Mouse (Mus musculus) heart, adult 9 months (tissue): Measurements from ENCODE around the gene Ppp2r5e.

ENCODE experiments used
- DNase-seq, 2 experiments: peaks; one replicate each; pipeline ENCODE4 v3.0.0; 2022; ENCODE audit warnings: low spot score in 2 of 2

Gene Ppp2r5e

GRCm38 (mm10) chr12:75537673-75538423, 58.2 kb downstream of the Ppp2r5e start:
- DNase-seq, result no peak

- DNase-seq, result no peak
Observed at GRCm38 (mm10) chr12:75537019-75537672, 58.9 kb downstream of the Ppp2r5e start.

- no peak for DNase-seq
Observed at GRCm38 (mm10) chr12:75536566-75536965, 59.5 kb downstream of the Ppp2r5e start.

- DNase-seq, result no peak
Observed at GRCm38 (mm10) chr12:75533145-75533544, 62.9 kb downstream of the Ppp2r5e start.

GRCm38 (mm10) chr12:75531895-75532294, 64.2 kb downstream of the Ppp2r5e start:
- DNase-seq, result no peak

GRCm38 (mm10) chr12:75528857-75529808, 66.9 kb downstream of the Ppp2r5e start:
- DNase-seq, result peak; percentile 29 to 55

- DNase-seq, result no peak
Observed at GRCm38 (mm10) chr12:75528300-75528699, 67.7 kb downstream of the Ppp2r5e start.

- no peak for DNase-seq
Observed at GRCm38 (mm10) chr12:75524199-75524598, 71.8 kb downstream of the Ppp2r5e start.

GRCm38 (mm10) chr12:75522931-75523330, 73.1 kb downstream of the Ppp2r5e start:
- DNase-seq, result no peak

- DNase-seq, result no peak
Observed at GRCm38 (mm10) chr12:75522360-75522759, 73.7 kb downstream of the Ppp2r5e start.

GRCm38 (mm10) chr12:75520395-75520794, 75.7 kb downstream of the Ppp2r5e start:
- DNase-seq, result no peak

- no peak for DNase-seq
Observed at GRCm38 (mm10) chr12:75519181-75519940, 76.7 kb downstream of the Ppp2r5e start.

- DNase-seq, result no peak
Observed at GRCm38 (mm10) chr12:75515301-75515906, 80.6 kb downstream of the Ppp2r5e start.

- no peak for DNase-seq
Observed at GRCm38 (mm10) chr12:75511520-75511919, 84.5 kb downstream of the Ppp2r5e start.

GRCm38 (mm10) chr12:75504991-75505650, 90.9 kb downstream of the Ppp2r5e start:
- DNase-seq, result no peak

- no peak for DNase-seq
Observed at GRCm38 (mm10) chr12:75502664-75503063, 93.4 kb downstream of the Ppp2r5e start.

- DNase-seq, result no peak
Observed at GRCm38 (mm10) chr12:75497698-75498097, 98.3 kb downstream of the Ppp2r5e start.

GRCm38 (mm10) chr12:75495636-75496035, 100.4 kb downstream of the Ppp2r5e start:
- DNase-seq, result no peak

GRCm38 (mm10) chr12:75494643-75495042, 101.4 kb downstream of the Ppp2r5e start:
- DNase-seq, result no peak

GRCm38 (mm10) chr12:75492549-75493327, 103.3 kb downstream of the Ppp2r5e start:
- DNase-seq, result no peak
